Mouse (Mus musculus): Measurements from ENCODE around the gene Lrrc40. TPM values are rescaled to one million over a fixed set of nuclear protein-coding genes. Genes with fewer than 3 reads are reported as not detected.
A peak's percentile ranks its signal among the peaks of the same experiment; 100 is the strongest.
"Not testable (repeated sequence)": the region's sequence is repeated elsewhere in the genome, so short reads cannot be mapped to it uniquely, and the experiment has no call there.

Gene Lrrc40
- polyA plus RNA-seq, 1 experiment from 2014 or later: 53.2 TPM

GRCm38 (mm10) chr3:158060621-158061291, 24.3 kb downstream of the Lrrc40 start:
- H3K9me3 ChIP-seq: no peaks in the 10 kb centered on the region
- 94% methylated on average over 2 of the region's 2 CpGs for WGBS
- peaks cover 28% of the 10 kb centered on the region; the same call in 1 of the 2 replicates for H3K36me3 ChIP-seq (replicated peaks)
- no peak overlapping the region for H3K4me3 ChIP-seq
- no peak overlapping the region for H3K4me2 ChIP-seq
- H3K4me1 ChIP-seq: no peaks in the 10 kb centered on the region
- no peaks in the 10 kb centered on the region for H3K27me3 ChIP-seq (replicated peaks)
- no peak overlapping the region for H3K27ac ChIP-seq
- no peak overlapping the region for H3K9ac ChIP-seq
- no peak for ATAC-seq (replicated peaks)

- Histone ChIP-seq H3K4me2 (no peak overlapping the region), H3K9ac (no peak overlapping the region), H3K4me1 (no peaks in the 10 kb centered on the region), H3K4me3 (no peak overlapping the region), H3K27ac (no peak overlapping the region), H3K27me3 (replicated peaks) (no peaks in the 10 kb centered on the region), H3K36me3 (replicated peaks) (peaks cover 19% of the 10 kb centered on the region; the same call in 1 of the 2 replicates), H3K9me3 (no peaks in the 10 kb centered on the region)
- ATAC-seq (replicated peaks): peak; percentile 46; the same call in 1 of the 2 replicates
- 94% methylated on average over 5 of the region's 5 CpGs for WGBS
Measured at GRCm38 (mm10) chr3:158061811-158062523, 25.5 kb downstream of the Lrrc40 start.

DNA sequence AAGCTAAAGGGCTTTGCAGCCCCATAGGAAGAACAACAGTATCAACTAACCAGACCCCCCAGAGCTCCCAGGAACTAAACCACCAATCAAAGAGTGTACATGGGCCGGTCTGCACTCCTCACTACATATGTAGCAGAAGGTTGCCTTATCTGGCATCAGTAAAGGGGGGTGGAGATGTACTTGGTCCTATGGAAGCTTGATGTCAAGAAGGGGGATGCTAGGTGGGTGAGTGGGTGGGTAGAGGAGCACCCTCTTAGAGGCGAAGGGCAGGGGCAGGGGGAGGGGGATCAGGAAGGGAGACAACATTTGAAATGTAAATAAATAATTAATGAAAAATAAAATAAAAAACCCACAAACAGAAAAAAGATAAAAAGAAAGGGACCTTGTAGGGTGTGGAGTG, 28.8 kb downstream of the Lrrc40 start:
- H3K9ac ChIP-seq: no peak overlapping the region
- WGBS: 91% methylated on average over 2 of the region's 2 CpGs
- H3K4me3 ChIP-seq: no peak overlapping the region
- no peak overlapping the region for H3K4me2 ChIP-seq
- no peaks in the 10 kb centered on the region for H3K9me3 ChIP-seq
- no peaks in the 10 kb centered on the region for H3K27me3 ChIP-seq (replicated peaks)
- ATAC-seq (replicated peaks): 0 out of 2 replicates have a peak, but pooled peaks have one; percentile 53
- H3K4me1 ChIP-seq: no peaks in the 10 kb centered on the region
- H3K27ac ChIP-seq: no peak overlapping the region
- H3K36me3 ChIP-seq (replicated peaks): no peaks in the 10 kb centered on the region; the same call in 1 of the 2 replicates

- WGBS: 89% methylated on average over 7 of the region's 7 CpGs
- ATAC-seq (replicated peaks): no peak
- H3K9me3 ChIP-seq: no peaks in the 10 kb centered on the region
- no peak overlapping the region for H3K27ac ChIP-seq
- H3K4me3 ChIP-seq: no peak overlapping the region
- no peaks in the 10 kb centered on the region for H3K4me1 ChIP-seq
- H3K36me3 ChIP-seq (replicated peaks): no peaks in the 10 kb centered on the region; the same call in 1 of the 2 replicates
- no peak overlapping the region for H3K9ac ChIP-seq
- no peaks in the 10 kb centered on the region for H3K27me3 ChIP-seq (replicated peaks)
- H3K4me2 ChIP-seq: no peak overlapping the region
Measured at GRCm38 (mm10) chr3:158067916-158068315, 31.5 kb downstream of the Lrrc40 start.

DNA sequence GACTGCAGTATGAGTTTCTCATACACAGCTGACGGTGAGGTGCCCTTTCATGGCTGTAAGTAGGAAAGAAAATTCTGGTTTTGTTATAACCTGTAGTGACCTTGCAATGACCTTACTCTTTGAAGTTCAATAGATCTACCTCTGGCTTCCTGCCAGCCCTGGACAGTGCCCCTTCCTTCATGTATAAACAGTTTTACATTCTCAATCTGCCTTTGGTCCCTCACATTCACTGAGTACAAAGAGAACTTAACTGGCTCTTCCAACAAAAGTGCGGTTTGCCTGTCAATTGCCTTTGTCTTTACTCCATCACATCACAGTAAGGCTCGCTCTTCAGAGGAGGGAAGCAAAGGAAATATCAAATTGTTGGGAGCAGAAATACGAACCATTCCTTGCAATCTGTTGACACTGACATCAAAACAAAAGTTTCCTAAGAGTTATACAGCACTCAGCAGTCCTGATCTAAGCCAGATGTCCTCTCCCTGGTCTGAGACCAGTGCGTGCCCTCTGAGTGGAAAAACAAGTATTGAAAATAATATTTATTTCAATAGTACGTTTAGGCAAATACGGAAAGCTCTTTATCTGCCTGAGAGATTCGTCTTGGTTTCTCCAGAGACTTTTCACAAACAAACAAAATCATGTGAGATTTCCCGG, 32.3 kb downstream of the Lrrc40 start:
- no peaks in the 10 kb centered on the region for H3K4me1 ChIP-seq
- no peaks in the 10 kb centered on the region; the same call in 1 of the 2 replicates for H3K36me3 ChIP-seq (replicated peaks)
- no peak overlapping the region for H3K27ac ChIP-seq
- ATAC-seq (replicated peaks): no peak
- H3K4me2 ChIP-seq: no peak overlapping the region
- H3K9me3 ChIP-seq: no peaks in the 10 kb centered on the region
- WGBS: 73% methylated on average over 9 of the region's 9 CpGs
- no peak overlapping the region for H3K4me3 ChIP-seq
- H3K9ac ChIP-seq: no peak overlapping the region
- H3K27me3 ChIP-seq (replicated peaks): no peaks in the 10 kb centered on the region

DNA sequence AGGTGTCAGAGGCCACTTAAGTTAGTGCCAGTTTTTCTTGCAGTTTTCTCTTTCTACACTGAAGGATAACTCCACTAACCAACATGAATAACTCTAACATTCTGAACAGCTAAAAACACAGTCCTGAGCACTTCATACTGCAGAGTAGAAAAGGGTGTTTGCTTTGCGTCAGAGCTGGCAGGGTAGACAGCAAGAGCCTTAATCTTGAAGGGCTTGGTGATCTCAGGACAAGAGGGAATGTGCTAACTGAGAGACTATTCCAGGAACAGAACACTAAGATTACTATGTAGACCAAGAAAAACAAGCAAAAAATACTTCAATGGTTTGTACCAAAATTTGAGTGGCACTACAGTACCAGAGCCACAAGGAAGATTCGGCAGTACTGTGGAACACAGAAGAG, 38.5 kb downstream of the Lrrc40 start:
- 0 out of 2 replicates have a peak, but pooled peaks cover 1% of the 10 kb centered on the region for H3K36me3 ChIP-seq (replicated peaks)
- H3K27ac ChIP-seq: no peak overlapping the region
- H3K27me3 ChIP-seq (replicated peaks): no peaks in the 10 kb centered on the region
- ATAC-seq (replicated peaks): no peak
- no peaks in the 10 kb centered on the region for H3K9me3 ChIP-seq
- H3K4me2 ChIP-seq: no peak overlapping the region
- H3K4me1 ChIP-seq: no peaks in the 10 kb centered on the region
- H3K4me3 ChIP-seq: no peak overlapping the region
- 85% methylated on average over 2 of the region's 2 CpGs for WGBS
- H3K9ac ChIP-seq: no peak overlapping the region

DNA sequence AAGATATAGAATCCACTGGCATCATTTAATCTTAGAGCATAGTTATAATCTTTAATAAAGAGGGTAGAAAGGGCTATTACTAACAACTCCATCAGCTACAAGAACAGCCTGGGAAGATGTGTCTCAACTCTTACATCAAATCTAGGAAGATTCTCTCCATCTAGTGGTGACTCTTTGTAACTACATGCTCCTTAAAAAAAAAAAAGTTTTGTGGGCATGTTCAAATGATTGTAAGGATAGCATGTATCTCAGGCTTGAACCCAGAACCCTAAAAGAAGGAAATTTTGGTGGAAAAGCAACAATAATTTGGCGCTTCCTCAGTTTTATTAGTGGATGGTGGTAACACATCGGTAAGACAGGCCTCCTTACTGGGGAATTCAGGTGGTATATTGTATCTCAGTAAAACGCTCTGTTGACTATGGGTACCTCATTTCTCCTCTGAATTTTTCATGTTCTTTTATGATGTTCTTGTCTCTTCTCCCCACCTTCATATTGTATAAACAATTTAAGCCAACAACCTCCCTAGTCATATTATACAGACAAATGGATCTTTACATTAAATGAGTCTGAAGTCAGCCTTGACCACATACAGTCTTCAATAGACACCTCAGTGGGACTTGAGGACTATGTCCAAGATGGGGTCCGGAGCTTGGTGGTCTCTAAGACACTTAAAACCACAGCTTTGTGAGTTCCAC, 40.4 kb downstream of the Lrrc40 start:
- H3K4me1 ChIP-seq: no peaks in the 10 kb centered on the region
- H3K27ac ChIP-seq: no peak overlapping the region
- H3K4me2 ChIP-seq: no peak overlapping the region
- H3K27me3 ChIP-seq (replicated peaks): no peaks in the 10 kb centered on the region
- no peak overlapping the region for H3K9ac ChIP-seq
- ATAC-seq (replicated peaks): no peak
- H3K36me3 ChIP-seq (replicated peaks): 0 out of 2 replicates have a peak, but pooled peaks cover 4% of the 10 kb centered on the region
- 50% methylated on average over 4 of the region's 4 CpGs for WGBS
- no peaks in the 10 kb centered on the region for H3K9me3 ChIP-seq
- no peak overlapping the region for H3K4me3 ChIP-seq

- no peaks in the 10 kb centered on the region for H3K4me1 ChIP-seq
- ATAC-seq (replicated peaks): no peak
- 0 out of 2 replicates have a peak, but pooled peaks cover 4% of the 10 kb centered on the region for H3K36me3 ChIP-seq (replicated peaks)
- H3K27me3 ChIP-seq (replicated peaks): no peaks in the 10 kb centered on the region
- H3K9me3 ChIP-seq: no peaks in the 10 kb centered on the region
- no peak overlapping the region for H3K27ac ChIP-seq
- no peak overlapping the region for H3K4me2 ChIP-seq
- no peak overlapping the region for H3K9ac ChIP-seq
- WGBS: 58% methylated on average over 1 of the region's 1 CpGs
- H3K4me3 ChIP-seq: no peak overlapping the region
Measured at GRCm38 (mm10) chr3:158077380-158077772, 40.9 kb downstream of the Lrrc40 start.

GRCm38 (mm10) chr3:158077828-158078227, 41.4 kb downstream of the Lrrc40 start:
- no peaks in the 10 kb centered on the region for H3K4me1 ChIP-seq
- no peaks in the 10 kb centered on the region for H3K9me3 ChIP-seq
- ATAC-seq (replicated peaks): no peak
- WGBS: 63% methylated on average over 5 of the region's 5 CpGs
- no peaks in the 10 kb centered on the region for H3K27me3 ChIP-seq (replicated peaks)
- H3K36me3 ChIP-seq (replicated peaks): 0 out of 2 replicates have a peak, but pooled peaks cover 4% of the 10 kb centered on the region
- no peak overlapping the region for H3K4me2 ChIP-seq
- H3K27ac ChIP-seq: no peak overlapping the region
- H3K9ac ChIP-seq: no peak overlapping the region
- no peak overlapping the region for H3K4me3 ChIP-seq

DNA sequence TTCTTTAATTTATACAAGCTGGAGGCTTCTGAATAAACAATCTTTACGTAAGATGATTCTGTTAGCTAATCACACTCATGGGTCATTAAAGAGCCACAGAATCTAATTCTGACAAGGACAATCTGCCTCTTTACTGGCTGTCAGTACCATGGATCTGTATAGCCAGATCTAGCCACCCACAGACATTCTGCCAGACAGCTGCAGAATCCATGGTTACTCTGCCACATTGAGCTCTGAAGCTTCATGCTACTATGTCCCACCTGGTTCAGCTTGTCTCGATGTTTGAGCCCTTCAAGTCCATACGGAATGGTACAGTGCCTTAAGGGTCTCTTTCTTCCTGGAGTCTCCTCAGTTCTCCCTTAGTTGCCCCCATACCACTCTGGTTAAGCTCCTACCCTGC, 55.1 kb downstream of the Lrrc40 start:
- no peak overlapping the region for H3K9ac ChIP-seq
- no peak overlapping the region for H3K27ac ChIP-seq
- H3K4me1 ChIP-seq: no peaks in the 10 kb centered on the region
- no peak overlapping the region for H3K4me2 ChIP-seq
- 88% methylated on average over 3 of the region's 3 CpGs for WGBS
- no peaks in the 10 kb centered on the region for H3K36me3 ChIP-seq (replicated peaks)
- H3K9me3 ChIP-seq: no peaks in the 10 kb centered on the region
- ATAC-seq (replicated peaks): no peak
- no peak overlapping the region for H3K4me3 ChIP-seq
- no peaks in the 10 kb centered on the region for H3K27me3 ChIP-seq (replicated peaks)

- Histone ChIP-seq H3K36me3 (replicated peaks) (no peaks in the 10 kb centered on the region), H3K27ac (no peak overlapping the region), H3K4me3 (no peak overlapping the region), H3K4me2 (no peak overlapping the region), H3K27me3 (replicated peaks) (no peaks in the 10 kb centered on the region), H3K9ac (no peak overlapping the region), H3K9me3 (no peaks in the 10 kb centered on the region), H3K4me1 (no peaks in the 10 kb centered on the region)
- 80% methylated on average over 4 of the region's 4 CpGs for WGBS
- ATAC-seq (replicated peaks): no peak
Measured at GRCm38 (mm10) chr3:158093919-158094318, 57.5 kb downstream of the Lrrc40 start.

GRCm38 (mm10) chr3:158102043-158102442, 65.6 kb downstream of the Lrrc40 start:
- not testable (repeated sequence) for H3K9me3 ChIP-seq; H3K4me3 ChIP-seq; H3K9ac ChIP-seq; H3K36me3 ChIP-seq (replicated peaks); H3K4me1 ChIP-seq; H3K4me2 ChIP-seq; ATAC-seq (replicated peaks); H3K27ac ChIP-seq; H3K27me3 ChIP-seq (replicated peaks)
- 97% methylated on average over 9 of the region's 10 CpGs for WGBS

All from midbrain, embryonic 15.5 days (tissue).